Mouse (Mus musculus): ENCODE results near the gene E2f4.

E2f4 gene

DNA sequence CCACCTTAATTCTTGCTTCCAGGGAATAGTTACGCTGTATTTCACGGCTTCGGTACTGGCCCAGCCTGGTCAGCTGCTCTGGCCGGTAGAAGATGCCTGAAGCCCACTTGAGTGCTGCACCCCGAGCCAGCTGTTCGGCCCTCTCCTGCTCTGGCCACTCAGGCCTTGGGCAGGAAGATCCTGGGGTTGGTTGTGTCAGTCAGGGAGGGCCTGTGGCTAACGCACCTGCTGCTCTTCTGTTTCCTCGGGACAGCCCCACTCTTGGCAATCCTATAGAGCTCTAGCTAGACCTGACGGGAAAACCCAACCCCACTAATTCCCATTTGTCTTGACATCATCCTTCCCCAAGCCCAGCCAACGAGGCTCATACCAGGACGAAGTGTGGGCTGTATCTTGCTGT is 2.2 kb upstream of the E2f4 start:
- no peak for DNase-seq

DNA sequence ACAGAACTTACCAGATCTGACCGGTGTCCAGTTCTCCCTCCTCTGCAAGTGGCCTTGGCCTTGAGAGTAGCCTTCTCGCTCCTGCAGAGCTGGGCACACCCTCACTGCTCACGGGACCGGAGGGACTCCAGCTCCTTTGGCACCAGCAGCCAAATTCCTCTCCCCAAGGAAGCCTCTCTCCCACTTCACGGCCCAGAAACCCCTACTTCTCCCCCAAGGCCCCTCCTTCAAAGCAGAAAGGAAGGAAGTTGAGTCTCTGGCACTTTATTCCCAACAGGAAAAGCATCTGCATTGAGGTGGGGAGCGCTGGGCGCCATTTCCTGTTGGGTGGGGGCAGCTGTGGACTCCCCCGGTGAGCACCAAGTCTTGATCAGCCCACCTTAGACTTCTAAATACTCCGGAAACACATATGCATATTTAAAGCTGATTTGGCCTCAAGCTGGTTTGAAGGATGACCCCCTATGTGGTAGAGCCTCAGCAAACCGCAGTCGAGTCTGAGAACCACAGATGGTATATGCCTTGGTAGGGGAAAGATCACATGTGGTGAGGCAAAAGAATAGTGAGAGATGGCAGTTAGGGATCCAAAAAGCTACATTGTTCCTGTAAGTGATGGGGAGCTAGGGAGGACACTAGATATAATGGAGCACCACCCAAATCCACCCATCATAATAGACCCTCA is 1.4 kb upstream of the E2f4 start, which contains the start of gene Exoc3l:
Gene Exoc3l (minus strand): TSS at position 207 of the 679 bp plus-strand sequence.
- peak; percentile 33 for DNase-seq

DNA sequence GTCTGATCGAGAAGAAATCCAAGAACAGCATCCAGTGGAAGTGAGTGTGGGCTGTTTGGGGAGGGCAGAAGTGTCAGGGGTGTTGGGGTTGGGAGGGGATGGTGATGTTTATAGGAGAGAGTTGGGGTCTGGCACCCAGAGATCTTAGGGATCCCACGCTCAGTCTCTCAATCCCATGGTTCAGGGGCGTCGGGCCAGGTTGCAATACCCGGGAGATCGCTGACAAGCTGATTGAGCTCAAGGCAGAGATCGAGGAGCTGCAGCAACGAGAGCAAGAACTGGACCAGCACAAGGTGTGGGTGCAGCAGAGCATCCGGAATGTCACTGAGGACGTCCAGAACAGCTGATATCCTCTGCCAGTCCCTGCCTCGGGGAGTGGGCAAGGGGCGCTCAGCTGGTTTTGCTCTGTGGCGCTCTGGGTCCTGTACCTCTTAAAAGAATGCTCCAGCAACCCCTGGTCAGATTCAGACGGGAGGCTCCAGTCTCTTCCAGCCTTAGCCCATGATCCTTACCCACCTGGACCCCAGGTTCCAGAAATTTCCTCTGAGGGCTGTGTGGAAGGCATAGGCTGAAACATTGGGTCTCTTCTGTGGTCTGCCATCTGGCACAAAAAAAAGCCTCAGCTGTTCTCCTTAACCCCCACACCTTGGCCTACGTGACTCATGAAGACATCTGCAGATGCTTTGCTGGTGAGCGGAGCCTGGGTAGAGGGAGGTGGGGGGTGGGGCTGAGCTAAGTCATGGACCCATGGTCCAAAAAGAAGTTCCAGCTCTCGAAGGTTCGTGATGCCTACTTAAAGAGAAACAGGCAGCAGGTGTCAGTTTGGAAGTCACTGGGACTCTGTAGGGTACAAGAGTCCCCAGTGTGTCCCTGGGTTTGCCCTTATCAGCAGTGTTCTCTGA is 1.1 kb downstream of the E2f4 start:
- peak; percentile 73 for DNase-seq

DNA sequence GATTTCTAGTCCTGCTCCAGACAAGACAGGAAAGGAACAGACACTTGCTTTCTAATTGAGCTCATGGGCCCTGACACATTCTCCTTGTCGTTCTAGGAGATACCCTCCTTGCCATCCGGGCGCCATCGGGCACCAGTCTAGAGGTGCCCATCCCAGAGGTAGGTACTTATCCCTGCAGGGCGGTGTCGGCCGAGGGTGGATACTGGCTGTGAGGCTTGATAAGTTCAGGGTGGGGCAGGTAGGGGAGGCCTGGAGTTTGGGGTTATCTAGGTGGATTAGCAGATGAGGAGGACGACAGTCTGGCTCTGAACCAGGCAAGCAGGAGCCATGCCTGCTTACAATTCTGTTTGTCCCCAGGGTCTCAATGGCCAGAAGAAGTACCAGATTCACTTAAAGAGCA is 2.5 kb downstream of the E2f4 start:
- DNase-seq = no peak

DNA sequence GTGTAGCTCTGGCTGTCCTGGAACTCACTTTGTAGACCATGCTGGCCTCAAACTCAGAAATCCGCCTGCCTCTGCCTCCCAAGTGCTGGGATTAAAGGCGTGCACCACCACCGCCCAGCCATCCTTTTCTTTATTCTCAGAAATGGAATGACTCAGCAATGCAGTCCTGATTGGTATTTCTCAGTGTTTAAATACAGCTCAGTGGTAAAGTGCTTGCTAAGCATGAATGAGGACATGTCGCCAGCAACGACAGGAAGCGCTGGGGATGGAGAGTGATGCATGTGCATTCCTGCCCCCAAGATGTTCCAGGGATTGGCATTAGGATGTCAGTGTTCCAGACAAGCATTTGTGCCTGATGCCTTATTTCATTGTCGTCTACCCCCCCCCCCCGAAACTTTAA is 5.9 kb downstream of the E2f4 start:
- no peak for DNase-seq

DNA sequence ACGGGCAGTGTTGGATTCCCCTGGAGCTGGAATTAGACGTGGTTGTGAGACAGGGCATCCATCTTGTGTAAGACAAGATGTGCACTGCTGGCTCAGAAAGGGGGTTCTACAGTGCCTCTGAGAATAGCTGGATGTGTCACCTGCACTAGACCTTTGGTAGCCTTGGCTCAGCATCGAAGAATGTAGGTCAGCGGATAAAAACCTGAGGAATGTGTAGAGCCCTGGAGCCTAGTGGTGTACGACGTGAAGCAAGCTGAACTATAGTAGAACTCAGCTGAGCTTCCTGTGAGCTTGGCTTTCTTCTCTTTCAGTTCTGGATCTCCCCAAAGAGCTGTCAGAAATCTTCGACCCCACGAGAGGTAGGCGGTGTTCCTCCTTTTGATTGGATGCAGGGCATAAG is 6.4 kb downstream of the E2f4 start:
- DNase-seq = no peak

DNA sequence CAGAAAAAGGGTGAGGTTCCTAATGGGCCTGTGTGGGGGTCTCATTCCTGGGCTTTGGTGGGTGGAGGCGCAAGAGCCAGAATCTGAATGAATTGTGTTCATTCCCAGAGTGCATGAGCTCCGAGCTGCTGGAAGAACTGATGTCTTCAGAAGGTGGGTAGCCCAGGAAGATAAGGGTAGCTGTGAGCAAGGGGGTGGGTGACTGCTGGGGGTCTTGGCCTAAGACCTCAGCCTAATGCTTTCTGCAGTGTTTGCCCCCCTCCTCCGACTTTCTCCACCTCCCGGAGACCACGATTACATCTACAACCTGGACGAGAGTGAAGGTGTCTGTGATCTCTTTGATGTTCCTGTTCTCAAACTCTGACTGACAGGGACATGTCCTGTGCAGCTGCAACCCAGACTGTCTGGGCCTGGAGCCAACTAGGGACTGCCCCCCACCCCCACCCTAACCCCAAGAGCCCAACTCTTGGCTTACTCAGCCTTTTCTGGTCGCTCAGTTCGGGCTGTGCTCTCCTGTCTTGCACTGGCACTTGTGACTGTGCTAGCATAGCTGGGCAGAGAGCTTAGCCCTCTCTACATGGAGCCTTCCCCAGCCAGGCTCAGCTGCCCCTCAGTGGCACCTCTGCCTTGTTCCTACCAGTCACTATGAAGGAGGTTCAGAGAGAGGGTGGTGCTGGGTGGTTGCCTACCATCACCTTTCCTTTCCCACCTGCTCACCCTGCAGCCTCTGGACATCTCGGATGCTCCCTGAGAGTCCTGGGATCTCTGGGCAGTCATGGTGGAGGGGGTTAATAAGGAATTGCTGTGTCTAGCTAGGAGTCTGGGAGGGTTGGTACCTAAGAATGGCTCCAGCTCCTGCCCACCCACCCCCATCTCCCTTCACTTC is 7.1 kb downstream of the E2f4 start:
- DNase-seq = no peak

DNA sequence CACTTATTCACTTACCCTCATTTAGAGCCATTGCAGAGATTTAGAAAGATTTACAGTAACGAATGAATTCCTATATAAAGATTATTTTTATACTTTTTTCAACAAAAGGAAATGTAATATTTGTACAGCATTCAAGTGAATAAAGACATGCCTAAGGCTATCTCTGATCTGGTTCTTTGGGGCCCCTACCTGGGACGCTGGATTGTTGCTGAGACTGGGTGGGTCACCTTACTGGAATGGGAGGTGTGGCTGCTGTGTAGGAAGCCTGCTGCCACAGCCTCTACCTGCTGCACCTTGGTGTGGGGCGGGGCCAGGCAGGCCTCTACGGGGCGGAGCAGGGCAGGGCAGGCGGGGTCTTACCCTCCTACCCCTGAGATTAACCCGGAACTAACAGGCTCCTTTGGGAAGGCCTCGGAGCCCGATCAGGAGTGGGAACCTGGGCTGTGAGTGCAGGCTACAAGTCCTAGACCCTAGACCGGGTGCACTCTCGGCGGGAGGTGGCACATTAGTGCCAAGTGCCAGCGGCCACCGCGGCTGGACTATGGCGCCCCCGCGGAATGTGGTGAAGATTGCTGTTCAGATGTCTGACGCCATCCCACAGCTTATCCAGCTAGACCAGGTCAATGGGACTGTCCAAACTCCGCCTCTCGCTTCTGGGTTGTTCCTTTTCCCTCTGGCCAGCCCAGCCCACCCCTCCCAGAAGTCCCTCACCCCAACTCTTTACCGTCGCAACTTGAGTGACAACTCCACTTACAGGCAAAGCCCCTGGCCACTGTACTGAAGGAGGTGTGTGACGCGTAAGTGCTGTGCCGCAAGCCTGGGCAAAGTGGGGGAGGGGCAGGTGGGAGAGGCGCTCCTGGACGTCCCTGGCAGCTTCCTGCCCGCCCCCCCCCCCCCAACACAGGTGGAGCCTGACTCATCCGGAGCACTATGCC is 8.0 kb downstream of the E2f4 start, which contains the start of gene Elmo3:
Gene Elmo3 (plus strand): TSS at position 391 of the 935 bp plus-strand sequence.
- DNase-seq = peak; percentile 79

DNA sequence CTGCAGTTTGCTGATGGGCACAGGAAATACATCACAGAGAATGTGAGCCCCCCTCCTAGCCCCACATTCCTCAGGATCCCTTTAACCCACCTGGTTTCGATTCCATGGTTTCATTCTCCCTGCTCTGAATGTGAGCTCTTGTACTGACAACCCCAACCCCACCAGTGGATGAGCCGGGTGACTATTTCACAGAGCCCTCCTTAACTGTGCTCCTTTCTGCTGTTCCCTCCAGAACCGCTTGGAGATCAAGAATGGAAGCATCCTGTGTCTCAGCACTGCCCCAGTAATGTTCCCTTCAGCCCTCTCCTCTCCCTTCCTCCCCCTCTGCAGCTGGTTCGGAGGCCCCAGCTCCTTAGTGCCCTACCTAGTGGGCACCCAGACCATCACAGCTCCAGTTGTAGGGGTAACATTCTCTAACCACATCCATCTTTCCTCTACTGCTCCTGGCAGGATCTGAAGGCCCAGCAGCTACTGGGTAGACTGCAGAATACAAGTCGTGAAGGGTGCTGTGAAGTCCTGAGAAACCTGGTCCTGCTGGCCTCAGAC is 8.8 kb downstream of the E2f4 start:
- DNase-seq = no peak

DNA sequence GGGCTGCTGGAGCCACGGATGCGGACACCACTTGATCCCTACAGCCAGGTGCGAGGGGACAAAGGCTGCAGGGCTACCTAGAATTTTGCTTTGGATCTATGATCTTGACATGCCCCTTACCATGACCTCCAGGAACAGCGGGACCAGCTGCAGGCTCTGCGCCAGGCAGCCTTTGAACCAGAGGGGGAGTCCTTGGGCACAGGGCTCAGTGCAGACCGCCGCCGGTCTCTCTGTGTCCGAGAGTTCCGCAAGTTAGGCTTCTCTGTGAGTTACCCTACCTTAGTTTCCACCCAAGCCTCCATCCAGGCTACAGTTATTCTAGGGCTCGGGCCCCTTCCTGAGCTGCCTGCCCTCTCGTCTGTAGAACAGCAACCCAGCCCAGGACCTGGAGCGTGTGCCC is 10.2 kb downstream of the E2f4 start:
- DNase-seq = no peak

DNA sequence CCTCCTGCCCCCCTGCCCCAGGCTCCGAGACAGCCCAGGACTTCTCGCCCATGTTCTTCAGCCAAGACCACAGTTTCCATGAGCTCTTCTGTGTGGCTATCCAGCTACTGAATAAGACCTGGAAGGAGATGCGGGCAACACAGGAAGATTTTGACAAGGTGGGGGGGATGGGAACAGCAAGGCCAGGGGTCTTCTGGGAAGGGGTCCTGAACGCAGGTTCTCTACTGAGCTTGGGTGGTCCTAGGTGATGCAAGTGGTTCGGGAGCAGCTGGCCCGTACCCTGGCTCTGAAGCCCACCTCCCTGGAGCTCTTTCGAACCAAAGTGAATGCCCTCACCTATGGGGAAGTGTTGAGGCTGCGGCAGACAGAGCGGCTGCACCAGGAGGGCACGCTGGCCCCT is 11.0 kb downstream of the E2f4 start:
- no peak for DNase-seq

DNA sequence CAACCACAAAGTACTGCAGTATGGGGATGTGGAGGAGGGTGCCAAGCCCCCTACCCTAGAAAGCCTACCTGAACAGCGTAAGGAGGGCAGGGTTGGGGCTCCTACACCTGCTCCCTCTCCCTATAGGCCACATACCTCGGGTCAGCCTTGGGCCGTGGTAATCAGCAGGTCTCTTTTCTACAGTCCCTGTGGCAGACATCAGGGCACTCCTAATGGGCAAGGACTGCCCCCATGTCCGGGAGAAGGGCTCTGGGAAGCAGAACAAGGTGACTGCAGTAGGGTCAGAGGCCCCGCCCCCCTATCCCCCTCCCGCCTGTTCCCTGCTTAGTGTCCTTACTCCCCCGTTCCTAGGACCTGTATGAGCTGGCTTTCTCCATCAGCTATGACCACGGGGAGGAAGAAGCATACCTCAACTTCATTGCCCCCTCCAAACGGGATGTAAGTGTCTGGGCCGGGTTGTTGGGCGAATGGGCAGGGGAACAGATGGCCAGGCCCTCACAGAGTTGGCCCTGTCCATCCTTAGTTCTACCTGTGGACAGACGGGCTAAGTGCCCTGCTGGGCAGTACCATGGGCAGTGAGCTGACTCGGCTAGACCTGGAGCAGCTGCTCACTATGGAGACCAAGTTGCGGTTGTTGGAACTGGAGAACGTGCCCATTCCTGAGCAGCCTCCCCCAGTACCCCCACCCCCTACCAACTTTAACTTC is 11.8 kb downstream of the E2f4 start:
- no peak for DNase-seq

DNA sequence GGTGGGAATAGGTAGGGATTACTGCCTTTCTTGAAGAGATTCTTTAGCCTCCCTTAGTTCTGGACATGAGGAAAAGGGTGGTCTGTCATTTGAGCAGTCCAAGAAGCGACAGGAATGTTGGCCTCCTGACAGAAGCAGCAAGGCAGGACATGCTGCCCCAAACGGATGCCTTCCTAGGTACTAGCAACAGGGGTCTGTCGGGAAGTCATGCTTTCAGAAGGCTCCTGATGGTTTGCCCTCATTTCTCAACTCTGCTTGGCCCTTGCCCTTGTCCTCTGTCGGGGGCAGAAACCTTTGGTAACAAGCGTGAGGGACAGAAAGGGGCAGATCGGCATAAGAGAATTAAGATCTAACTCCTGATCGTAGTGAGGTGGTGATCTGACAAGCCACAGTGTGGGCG is 12.7 kb downstream of the E2f4 start:
- no peak for DNase-seq

DNA sequence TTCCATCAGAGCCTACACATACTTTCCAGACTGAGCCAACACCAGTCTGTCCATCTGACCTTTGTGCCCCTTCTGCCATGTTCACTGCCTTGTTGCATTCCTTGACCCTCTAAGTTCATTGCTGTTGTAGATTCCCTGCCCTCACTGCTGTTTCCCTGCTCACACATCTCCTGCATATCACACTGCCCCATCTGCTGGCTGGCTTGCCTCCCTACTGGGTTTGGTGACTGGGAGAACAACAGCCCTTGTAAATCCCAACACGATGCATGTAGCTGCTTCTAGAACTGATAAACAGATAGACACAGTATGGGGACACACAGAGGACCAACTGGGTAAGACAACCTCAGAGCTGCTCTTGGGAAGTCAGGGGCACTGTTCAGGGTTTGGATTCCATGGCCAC is 14.3 kb downstream of the E2f4 start:
- DNase-seq = no peak

DNA sequence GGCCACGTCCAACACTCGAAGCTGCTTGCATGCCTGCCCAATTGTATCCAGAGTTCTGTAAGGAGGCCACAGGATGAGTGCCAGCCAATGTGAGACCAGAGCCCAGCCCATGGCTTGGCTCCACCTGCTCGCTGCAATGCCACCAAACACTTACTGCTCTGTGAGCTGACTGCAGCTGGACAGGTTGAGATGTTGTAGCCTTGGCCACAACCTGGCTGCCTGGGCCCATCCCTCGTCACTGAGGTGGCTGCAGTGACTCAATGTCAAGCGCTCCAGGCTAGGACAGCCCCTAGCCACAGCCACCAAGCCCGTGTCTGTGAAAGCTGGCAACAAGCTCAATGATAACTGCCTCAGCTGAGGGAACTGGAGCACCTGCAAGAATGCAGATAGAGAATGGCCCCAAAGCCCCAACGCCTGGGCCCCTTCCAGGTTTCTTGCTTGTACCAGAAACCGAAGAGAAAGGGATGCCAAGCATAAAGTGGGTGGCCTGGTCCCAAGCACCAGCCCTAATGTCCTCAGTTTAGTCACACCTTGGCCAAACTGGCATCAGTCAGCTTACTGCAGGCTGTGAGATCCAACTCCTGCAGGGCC is 15.5 kb downstream of the E2f4 start:
- DNase-seq = no peak

DNA sequence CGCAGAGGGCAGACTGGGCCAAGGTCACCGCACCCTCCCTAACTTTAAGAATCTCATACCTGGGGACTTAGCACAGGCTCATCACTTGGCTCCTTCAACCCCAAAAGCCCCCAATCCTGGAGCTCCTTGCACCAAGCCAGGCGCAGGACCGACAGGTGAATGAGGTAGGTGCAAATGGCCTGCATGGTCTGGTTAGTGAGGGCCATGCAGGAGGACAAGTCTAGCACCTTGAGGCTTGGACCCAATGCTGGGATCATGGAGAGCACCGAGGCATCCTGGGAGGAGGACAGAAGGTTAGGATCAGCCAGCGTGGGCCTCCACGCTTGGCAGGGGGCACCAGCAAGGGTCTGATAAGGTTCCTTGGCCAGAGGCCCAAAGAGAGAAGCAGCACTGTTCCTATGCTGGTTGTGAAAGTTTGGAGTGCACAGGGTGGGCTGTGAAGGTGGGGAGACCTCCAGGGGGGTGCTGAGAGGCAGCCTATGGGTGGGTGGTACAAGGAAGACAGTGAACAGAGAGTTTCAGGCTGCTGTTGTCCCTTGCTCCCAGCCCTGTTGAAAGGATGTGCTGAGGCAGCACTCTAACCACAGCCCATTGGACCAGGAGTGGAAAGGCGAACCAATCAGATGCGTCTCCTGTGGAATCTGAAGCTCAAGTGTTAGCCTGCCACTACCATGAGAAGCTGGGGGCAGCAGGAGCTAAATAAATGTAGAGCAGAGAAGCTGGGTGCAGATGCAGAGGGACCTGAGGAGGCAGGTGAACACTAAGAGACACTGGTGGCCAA is 16.3 kb downstream of the E2f4 start:
- DNase-seq = no peak

DNA sequence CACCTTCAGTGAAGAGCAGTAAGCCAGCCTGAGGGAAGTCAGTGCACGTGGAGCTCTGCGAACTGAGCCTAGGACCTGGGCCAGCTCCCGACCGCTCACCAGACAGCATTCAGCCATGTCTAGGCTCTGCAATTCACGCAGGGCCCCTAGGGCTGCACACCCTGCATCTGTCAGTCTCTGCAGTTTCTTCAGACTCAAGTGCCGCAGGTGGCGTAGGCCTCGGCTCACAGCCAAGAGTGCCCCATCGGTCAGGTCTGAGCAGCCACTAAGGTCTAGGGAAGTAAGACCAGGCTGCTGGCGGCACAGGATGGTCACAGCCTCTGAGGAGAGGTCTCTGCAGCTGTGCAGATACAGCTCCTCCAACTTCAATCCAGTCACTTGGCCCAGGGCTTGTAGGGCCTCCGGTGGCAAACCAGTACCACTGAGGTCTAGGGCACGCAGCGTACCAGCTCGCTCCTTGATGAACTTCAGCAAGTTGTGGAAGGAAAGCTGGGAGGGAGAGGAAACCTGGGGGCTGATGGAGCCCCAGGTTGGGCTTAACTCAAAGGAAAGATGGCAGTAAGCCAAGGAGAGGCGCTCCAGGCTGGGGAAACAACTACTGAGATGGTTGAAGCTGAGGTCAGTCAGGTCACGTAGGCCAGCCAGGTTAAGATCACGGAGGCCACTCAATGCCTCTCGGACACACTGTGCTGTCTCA is 17.8 kb downstream of the E2f4 start:
- no peak for DNase-seq

DNA sequence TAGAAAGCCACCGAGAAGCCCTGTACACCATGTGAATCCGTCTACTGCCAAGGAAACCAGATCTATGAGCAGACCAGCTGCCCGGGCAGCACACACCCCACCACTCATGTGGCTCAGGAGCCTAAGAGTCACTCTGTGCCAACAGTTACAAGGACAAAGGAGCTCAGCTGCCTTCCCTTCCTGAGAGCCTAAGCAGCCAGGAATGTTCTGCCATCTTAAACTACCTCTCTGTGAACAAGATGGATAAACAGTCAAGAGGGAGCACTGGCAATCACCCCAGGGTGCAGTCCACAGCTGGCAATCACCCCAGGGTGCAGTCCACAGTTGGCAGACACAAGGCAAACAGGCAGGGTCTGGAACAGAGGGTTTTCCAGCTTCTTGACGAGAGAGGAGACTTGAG is 20.5 kb downstream of the E2f4 start:
- no peak for DNase-seq

DNA sequence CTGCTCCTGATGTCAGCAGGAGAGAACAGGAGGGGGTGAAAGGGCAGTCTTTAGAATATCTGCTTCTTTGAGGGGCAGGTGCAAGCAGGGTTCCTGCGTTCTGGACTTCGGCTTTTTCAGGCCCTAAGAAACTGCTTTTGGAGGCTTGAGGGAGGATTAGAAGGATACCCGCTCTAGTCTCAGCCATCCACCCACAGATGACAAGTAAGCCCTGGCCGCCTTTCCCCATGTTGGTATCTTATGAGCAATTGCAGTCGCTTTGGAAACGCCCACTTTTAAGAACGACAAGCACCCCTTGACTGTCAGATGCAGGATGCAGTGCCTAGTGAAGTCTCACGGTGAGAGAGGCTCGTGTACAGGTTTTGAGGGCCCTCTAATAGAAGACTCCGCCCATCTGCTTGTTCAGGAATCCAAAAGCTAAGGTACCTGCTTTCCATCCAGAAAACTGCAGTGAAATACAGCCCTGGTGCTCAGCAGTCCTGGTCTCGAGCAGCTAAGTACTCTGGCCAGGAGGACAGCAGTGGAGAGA is 21.3 kb downstream of the E2f4 start:
- no peak for DNase-seq

Data from thymus, postnatal 14 days (tissue).